Mouse (Mus musculus) mouse embryonic stem cell (cell line): ENCODE results near the gene B3glct.

Experiments used
- in situ Hi-C, 2 experiments: fragments of 300-500 bp; cut with MboI; formaldehyde crosslinking; loops; 1 replicate in 1 of 2; 3 replicates in 1 of 2; pipeline ENCODE4 v1.14.3; 2019 to 2020; ENCODE audit warnings: low sequenced_read_pairs in 2 of 2, low pct_unique_long_range_greater_than_20kb in 1 of 2, mixed read lengths in 1 of 2; ENCODE audit not compliant: unreplicated experiment in 1 of 2

The B3glct gene

DNA sequence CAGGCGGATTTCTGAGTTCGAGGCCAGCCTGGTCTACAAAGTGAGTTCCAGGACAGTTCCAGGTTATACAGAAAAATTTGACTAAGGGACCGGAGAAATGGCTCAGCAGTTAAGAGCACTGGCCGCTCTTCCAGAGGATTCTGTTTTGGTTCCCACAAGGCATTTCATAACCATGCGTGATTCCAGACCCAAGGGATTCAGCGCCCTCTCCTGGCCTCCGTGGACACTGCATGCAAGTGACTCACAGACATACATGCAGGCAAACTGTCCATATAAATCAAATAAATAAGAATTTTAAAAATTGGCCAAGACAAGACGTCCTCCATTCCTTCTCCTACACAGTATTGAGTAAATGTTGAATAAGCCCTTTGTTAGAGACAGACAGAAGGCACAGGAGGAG, 53.7 kb downstream of the B3glct start:
- in situ Hi-C loops = no loop called here

DNA sequence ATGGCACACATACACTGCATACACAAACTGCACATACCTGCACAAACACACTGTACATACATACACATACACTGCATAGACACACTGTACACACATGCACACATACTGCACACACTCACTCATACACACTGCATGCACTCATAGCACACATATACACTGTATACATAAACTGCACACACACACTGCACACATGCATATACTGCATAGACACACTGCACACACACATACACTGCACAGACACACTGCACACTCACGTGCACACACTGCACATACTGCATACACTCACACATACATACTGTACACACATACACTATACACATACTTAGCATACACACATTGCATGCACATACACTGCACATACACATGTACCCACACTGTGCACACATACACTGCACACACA, 59.2 kb downstream of the B3glct start:
- in situ Hi-C loops = no loop called here

DNA sequence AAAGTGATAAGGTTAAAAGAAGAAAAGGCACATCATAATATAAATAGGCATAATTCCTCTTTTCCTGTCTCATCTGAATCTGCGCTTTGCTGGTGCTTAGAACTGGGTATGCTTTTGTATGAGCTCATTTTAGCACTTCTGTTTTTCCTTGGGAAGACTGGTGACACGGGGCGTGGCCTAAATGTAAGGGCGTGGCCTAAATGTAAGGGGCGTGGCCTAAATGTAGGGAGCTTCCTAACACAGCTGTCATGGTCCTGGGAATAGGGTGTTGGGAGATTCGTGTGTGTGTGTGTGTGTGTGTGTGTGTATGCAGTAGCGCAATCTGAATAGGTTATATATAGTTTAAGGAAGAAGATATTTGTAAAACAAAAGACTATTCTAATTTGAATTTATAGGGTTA, 62.1 kb downstream of the B3glct start:
- in situ Hi-C loops = no loop called here

DNA sequence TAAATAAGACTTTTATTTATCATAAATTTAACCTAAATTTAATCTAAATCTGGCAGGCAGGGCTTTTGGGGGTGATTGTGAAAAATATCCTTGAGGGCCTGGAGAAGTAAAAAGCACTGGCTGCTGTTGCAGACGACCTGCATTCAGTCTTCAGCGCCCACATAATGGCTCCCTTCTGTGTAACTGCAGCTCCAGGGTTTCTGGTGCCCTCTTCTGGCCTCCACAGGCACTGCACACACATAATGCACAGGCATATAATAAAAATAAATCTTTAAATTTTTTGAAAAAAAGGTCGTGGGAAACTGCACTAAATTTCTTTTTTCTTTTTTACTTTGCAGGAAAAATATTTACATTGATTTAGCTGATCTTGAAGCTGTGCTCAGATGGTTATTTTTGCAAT, 62.7 kb downstream of the B3glct start:
- in situ Hi-C loops = no loop called here

DNA sequence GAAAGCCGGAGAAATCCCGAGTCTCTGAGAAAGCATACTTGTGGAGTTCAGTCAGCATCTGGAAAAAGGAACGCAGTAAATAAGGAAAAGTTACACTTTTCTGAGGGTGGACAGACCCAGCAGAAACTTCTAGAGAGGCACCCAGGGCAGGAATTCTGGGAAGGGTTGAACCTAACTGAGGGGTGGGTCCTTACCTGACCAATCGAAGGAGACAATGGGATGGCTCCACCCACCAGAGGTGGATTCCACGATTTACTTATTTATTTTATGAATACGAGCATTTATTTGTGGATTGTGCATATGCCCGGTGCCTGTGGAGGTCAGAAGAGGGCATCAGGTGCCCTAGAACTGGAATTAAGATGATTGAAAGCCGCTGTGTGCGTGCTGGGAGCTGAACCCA, 64.3 kb downstream of the B3glct start:
- in situ Hi-C loops = no loop called here

DNA sequence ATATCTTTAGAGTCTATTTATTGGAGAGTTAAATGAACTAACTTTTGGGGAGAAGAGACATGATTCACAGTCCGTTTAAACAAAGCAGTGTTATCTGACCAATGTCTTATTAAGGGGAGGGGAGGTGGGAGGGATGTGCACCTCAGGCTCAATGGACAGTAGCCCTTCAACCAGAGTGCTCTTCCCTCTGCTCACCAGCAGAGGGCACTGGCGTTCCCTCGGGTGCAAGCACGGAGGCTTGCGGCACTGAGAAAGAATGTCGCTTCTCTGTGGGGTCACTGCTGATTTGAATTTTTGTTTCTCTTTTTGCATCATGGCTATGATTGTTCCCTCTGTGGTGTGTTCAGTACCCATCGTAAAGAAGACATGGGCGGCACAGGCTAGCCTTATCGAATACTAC, 67.0 kb downstream of the B3glct start:
- in situ Hi-C loops = no loop called here

DNA sequence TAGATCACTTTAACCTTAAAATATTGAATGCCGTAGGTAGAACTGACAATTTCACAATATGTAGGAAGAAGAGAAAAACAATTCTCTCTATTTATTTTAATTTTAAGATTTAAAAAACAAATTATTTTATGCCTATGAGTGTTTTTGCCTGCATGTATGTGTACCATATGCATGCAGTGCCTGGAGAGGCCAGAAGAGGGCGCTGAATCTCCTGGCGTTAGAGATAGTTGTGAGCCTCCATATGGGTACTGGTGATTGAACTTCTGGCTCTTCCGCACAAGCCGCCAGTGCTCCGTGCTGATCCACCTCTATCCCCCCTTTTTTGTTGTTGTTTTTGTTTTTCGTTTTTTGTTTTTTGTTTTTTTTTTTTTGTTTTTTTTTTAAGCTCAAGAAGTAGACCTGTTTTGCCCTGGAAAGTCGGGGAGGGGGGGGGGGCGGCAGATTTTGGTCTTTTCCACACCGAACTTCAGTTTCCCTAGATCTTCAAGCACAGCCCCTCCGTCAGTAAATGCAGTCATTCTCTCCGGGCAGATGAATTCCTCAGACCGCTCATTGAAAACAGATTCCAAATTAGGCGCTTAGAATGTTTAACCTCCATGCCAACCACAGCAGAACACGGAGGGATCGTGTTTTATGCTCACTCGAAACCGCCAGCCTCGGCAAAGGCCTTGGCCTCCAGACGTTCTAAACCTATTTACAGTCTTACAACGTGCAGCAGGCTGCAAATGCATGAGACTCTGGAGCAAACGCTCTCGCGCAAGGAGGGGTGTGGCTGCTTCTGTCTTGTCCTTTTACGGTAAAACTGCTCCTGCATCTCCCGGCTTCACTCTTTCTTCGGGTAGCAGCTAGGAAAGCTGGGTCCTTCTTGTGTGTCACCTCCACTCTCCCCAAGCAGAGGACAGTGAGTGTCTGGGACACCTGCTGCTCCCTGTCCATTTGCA, 70.9 kb downstream of the B3glct start:
- in situ Hi-C loops = no loop called here

DNA sequence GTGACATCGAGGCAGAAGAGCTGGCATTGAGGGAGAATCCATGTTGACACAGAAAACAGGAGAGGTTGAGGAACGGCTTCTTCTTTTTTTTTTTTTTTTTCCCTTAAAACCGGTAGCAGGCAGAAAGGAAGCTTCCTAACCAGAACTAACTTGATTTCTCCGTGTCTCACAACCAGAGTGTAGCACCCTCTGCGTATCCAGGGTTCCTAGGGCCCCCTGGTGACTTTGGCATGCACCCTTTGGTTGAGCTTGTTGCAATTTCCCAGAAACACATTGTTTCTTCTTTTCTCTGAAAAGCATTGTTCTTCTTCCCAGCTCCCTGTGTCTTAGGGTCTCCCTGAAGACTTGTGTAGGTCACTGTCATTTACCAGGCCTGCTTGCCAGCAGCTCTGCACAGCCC, 73.8 kb downstream of the B3glct start:
- in situ Hi-C loops = no loop called here

DNA sequence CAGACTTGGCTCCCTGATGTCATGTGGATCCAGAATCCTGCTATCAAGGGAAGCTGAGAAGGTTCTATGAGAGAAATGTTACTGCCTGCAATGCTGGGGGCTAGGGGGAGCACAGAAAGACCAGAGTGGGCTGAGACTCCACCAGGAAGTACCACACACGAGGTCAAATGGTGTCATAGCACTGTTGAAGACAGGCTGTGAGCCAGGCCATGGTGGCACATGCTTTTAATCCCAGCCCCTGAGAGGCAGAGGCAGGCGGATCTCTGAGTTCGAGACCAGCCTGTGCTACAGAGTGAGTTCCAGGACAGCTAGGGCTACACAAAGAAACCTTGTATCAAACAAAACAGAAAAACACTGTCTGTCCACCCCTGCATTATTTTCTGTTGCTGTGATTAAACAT, 75.0 kb downstream of the B3glct start:
- in situ Hi-C loops = no loop called here

DNA sequence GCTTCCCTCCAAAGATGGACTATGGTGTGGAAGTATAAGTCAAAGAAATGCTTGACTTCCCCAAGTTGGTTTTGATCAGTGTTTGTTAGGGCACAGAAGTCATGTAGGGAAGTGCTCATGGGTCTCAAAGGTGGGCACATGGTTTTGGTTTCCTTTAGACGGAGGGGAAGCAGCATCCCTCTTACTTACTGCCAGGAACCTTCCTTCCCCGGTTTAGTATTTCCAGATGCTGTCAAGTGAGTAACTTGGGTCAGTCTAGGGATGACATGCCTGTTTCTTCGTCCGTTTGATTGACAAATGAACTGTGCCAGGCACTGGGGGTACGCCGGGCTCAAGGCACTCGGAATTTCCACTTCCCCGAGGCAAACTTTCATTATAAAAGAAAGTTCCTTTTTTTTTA, 89.1 kb downstream of the B3glct start:
- in situ Hi-C loops = no loop called here

DNA sequence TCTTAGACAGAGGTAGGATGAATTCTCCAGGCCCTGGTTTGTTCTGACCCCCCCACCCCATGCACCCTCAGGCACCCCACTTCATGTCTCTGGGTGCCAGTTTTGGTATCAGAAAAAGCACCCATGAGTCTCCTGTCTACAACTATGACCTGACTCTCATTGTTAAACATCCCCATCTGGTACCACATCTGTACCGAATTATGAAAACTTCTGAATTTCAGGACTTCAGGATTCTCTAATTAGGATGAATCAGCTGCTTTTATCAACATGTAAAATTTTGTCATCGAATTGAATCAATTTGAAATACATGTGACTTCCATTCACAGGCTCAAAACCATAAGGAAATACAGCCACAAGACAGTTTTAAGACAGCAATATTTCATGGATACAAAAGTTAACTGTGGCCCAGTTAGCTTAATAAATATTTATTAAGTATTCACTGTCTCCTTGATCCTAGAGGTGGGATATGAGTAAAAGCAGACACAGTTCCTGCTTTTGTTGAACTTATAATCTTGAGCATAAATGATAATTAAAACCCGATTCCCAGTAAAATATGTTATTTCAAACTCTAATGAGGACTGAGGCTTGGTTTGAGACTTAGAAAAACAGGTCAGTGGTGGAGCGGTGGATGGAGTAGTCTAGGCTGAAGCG, 89.7 kb downstream of the B3glct start:
- in situ Hi-C loops = no loop called here

DNA sequence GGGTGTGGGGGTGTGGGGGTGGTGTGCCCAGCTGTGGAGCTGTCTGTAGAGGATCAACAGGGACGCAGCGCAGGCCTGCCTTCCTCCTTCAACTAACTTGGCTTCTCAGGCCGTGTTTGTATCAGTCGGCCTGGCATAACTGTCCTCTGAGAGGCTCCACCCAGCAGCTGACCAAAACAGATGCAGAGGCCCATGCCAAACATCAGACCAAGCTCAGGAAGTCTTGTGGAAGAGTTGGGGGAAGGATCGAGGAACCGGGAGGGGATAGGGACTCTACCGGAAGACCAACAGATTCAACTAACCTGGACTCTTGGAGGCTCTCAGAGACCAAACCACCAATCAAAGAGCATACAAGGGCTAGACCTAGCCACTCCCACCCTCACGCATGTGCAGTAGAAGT, 91.6 kb downstream of the B3glct start:
- in situ Hi-C loops = no loop called here

DNA sequence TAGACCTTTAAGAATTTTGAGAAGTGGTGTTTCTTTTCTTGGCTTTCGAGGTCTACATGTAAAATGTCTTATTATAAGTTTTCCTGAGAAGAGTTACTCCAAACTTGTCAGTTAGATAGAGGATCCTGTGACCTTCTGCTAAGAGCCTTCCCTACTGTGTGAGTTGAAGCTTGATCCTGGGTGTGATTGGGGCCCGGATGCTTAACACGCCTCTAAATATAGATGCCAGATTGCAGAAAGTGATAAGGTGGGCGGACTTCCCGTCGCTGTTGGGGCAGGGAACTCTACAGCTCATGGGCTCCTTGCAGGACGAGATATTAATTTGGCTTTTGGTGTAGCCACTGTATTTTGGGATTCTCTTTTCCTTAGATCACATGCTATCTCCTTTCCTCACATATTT, 98.0 kb downstream of the B3glct start:
- in situ Hi-C loops = no loop called here

DNA sequence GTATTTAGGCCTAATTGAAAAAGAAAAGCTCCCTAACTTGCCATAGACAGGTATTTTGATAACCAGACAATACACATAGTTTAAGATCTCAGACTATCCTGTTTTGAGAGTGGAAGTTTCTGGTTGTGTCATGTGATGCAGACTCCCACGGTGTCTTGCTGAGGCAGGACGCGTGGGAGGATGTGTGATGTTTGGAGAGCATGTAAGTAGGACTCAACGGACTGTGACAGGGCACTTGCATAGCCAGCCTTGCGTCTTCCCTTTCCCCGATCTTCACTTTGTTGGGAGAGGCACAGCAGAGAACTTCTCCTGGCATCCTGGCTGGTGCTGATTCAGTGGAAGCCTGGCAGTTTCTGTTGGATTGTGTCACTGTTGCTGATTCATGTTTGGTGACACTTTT, 101.7 kb downstream of the B3glct start:
- in situ Hi-C loops = no loop called here

DNA sequence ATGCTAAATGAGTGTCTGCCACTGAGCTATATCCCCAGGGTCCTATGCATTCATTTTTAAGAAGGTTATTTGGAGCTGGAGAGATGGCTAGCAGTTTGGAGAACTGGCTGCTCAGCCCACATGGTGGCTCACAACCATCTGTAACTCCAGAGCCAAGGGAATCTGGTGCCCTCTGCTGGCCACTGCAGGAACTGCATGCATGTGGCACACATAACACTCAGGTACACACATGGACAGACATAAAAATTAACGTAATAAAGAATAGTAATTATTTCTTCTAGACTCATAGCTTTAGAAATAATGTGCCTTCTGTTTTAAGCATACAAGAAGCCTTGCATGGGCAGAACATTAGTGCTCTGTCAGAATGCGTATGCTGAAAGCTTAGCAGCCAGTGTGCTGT, 102.4 kb downstream of the B3glct start:
- in situ Hi-C loops = no loop called here

DNA sequence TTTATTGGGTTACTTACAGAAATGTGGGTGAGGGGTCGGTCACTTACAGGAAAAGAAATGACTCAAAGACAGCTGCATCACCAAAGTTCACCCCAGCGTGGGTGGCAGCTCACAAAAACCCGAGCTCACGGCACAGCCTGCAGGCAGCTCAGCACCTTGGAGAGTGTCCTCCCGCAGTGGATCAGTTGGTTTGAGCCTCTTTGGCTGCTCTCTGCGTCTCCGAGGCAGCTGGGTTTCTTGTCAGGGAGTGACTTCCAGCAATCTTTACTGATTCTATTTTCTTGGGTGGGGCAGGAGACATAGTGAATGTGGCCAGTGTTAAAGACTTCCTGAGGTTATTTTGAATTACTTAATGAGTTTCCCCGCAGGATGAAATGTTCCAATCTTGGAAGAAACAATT, 112.1 kb downstream of the B3glct start:
- in situ Hi-C loops = no loop called here

DNA sequence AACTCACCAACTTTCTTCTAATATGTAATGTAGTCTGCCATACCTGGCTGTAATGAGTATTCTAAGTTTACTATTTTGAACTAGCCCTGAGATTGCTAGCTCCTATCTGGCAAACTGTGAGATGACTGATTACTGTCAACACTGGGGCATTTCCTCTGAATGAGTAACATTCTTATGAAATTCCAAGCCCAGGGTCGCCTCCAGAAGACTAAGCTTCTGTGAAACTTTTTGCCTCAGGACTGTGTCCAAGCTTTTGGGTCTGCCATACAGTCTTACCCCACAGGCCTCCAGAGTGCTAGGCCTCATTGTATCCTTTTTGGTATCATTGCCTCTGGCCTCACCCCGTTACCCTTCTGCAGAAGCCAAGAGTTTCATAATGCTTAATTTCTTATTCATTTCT, 132.0 kb downstream of the B3glct start:
- in situ Hi-C loops = no loop called here

DNA sequence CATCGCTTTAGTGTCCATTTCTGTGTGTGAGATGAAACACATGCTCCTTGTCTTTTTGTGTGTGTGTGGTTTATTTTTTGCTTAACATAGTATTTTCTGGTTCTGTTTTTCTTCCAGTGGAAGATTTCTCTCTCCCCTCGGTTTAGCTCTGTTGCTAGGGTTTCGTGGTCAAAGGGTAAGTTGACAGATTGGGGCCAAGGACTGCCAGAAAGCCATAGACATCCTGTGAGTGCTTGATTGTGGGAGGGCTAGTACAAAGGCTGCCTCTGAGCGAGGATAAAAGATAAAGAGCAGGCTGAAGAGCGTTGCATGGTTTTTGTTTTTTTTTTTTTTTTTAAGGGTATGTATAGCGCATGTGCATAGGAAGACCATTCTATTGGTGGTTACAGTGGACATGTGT, 133.8 kb downstream of the B3glct start:
- in situ Hi-C loops = no loop called here
